12 mouse cellular contexts compared by ENCODE assay signal in genomic region chr11:105934303-105934711, GRCm38 (mm10). TPM values are rescaled to one million over a fixed set of nuclear protein-coding genes. Genes with fewer than 3 reads are reported as not detected.
DNase-seq lines count a peak whose midpoint lies in the region; ATAC-seq lines count a peak whose summit lies in the region.
"Had no signal": no experiment of that assay in that cellular context is flagged by ENCODE, and none has a peak within 500 bp of the region (broad histone marks: within the 10 kb centered on the region; RNA-seq: fewer than 3 reads in every experiment).

No protein-coding gene starts in this region.

- no peaks in the 10 kb centered on the region for H3K9me3 ChIP-seq in midbrain, embryonic 10.5 days (replicated peaks)
- no peaks in the 10 kb centered on the region for H3K9me3 ChIP-seq in midbrain, embryonic 14.5 days (ENCODE audit: control insufficient read depth, low read length)

- DNase-seq in heart, adult 11 months, result peak; percentile 97
- no peak for DNase-seq in heart, postnatal 4 days
- no peak for DNase-seq in midbrain, embryonic 10.5 days (ENCODE audit: low spot score)
- no peak for DNase-seq in midbrain, embryonic 14.5 days
- peak; percentile 85 for DNase-seq in adipocyte (ENCODE audit: low spot score)
- DNase-seq in lung, postnatal 36 days, result peak; percentile 28
- DNase-seq in cerebellum, postnatal 4 days (ENCODE audit: low spot score in 2 of 2), result no peak
- no peak for DNase-seq in layer of hippocampus, adult 9-10 months (ENCODE audit: low spot score)
- DNase-seq: thymus, postnatal 4 days had no signal

- H3K27me3 ChIP-seq in midbrain, embryonic 10.5 days (ENCODE audit: low read depth, poor library complexity, severe bottlenecking), result peaks cover 30% of the 10 kb centered on the region
- no peaks in the 10 kb centered on the region for H3K27me3 ChIP-seq in midbrain, embryonic 14.5 days (ENCODE audit: control insufficient read depth, insufficient read depth, low read length)

- no peak for ATAC-seq in midbrain, embryonic 14.5 days (ENCODE audit: low FRiP score, low TSS enrichment)
- ATAC-seq: forebrain, embryonic 16.5 days had no signal

- no peak overlapping the region for H3K9ac ChIP-seq in midbrain, embryonic 14.5 days (replicated peaks; ENCODE audit: low read length)
- H3K9ac ChIP-seq: liver, embryonic 14.5 days had no signal

- H3K36me3 ChIP-seq in midbrain, embryonic 10.5 days, result no peaks in the 10 kb centered on the region; the same call in 1 of the 2 replicates
- H3K36me3 ChIP-seq in midbrain, embryonic 14.5 days (ENCODE audit: control insufficient read depth, insufficient read depth, low read length), result peaks cover 7% of the 10 kb centered on the region; the same call in 1 of the 2 replicates

- no peak overlapping the region for H3K4me2 ChIP-seq in midbrain, embryonic 14.5 days (ENCODE audit: low read length)

- peaks cover 21% of the 10 kb centered on the region for H3K4me1 ChIP-seq in midbrain, embryonic 10.5 days
- H3K4me1 ChIP-seq in midbrain, embryonic 14.5 days (ENCODE audit: control insufficient read depth, insufficient read depth, low read length), result no peaks in the 10 kb centered on the region; the same call in 1 of the 2 replicates

- WGBS in midbrain, embryonic 10.5 days, result 75% methylated on average over 5 of the region's 5 CpGs
- 76% methylated on average over 5 of the region's 5 CpGs for WGBS in midbrain, embryonic 14.5 days

- H3K4me3 ChIP-seq in midbrain, embryonic 10.5 days, result no peak overlapping the region
- H3K4me3 ChIP-seq in midbrain, embryonic 14.5 days (replicated peaks; ENCODE audit: low read depth, low read length), result no peak overlapping the region
- H3K4me3 ChIP-seq: myocyte had no signal

- peak overlapping the region; percentile 70 for H3K27ac ChIP-seq in midbrain, embryonic 10.5 days (replicated peaks)
- H3K27ac ChIP-seq in midbrain, embryonic 14.5 days (replicated peaks; ENCODE audit: low read depth, low read length), result no peak overlapping the region
- H3K27ac ChIP-seq: liver, embryonic 14.5 days had no signal

RNA-seq across cellular contexts. Expression of gene Cyb561, which starts 18.8 kb away (rescaled TPM):
- 1 to 10 TPM; 6.0 to 6.4 TPM for total RNA-seq in heart, postnatal 4 days (2021)
- 12.1 and 12.3 TPM in 2 replicates for polyA plus RNA-seq in midbrain, embryonic 10.5 days (2016; fragmentation: Nextera tagmentation; extraction: Ambion mirVana)
- polyA plus RNA-seq in midbrain, embryonic 14.5 days (2014; fragmentation: Nextera tagmentation; extraction: Ambion mirVana), result 45.7 and 52.9 TPM in 2 replicates

RNA-seq across cellular contexts. Expression of gene Ace, which starts 33.4 kb away (rescaled TPM):
- total RNA-seq in heart, postnatal 4 days (2021), result 10 to 100 TPM; 15.5 to 17.7 TPM
- polyA plus RNA-seq in midbrain, embryonic 10.5 days (2016; fragmentation: Nextera tagmentation; extraction: Ambion mirVana), result 0.75 and 0.85 TPM in 2 replicates
- 2.9 and 3.6 TPM in 2 replicates for polyA plus RNA-seq in midbrain, embryonic 14.5 days (2014; fragmentation: Nextera tagmentation; extraction: Ambion mirVana)

Comparison
In these comparisons a context has a peak if more than half of its experiments do, and no peak if none do; other contexts are left out.
1. DNase-seq: peak in heart, adult 11 months (single experiment), adipocyte (single experiment) and lung, postnatal 36 days (single experiment); none in heart, postnatal 4 days (single experiment), midbrain, embryonic 10.5 days (single experiment), midbrain, embryonic 14.5 days (single experiment), cerebellum, postnatal 4 days (0 of 2) and layer of hippocampus, adult 9-10 months (single experiment).